Mouse (Mus musculus): Measurements from ENCODE around the gene Slc22a22.

Gene Slc22a22

DNA sequence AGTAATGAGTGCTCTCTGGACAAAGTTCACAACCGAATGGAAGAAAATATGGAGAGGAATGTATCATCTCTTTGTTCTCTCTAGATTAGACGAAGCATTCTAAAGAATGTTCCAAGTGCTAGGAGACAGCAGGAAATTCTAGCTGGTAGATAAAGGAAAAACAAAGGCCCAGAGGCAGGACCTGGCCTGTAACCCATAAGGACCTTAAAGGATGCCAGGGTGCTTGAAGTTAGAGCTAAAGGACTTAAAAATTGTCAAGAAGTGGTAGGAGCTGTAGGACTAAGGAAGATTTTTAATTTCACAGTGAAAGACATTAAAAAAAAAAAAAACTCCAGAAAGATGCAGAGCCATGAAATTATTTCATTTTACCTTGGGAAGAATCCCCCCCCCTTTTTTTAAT is at the start of gene Slc22a22:
Gene Slc22a22 (minus strand): TSS at position 101 of the 400 bp plus-strand sequence.
- no peak for DNase-seq

DNA sequence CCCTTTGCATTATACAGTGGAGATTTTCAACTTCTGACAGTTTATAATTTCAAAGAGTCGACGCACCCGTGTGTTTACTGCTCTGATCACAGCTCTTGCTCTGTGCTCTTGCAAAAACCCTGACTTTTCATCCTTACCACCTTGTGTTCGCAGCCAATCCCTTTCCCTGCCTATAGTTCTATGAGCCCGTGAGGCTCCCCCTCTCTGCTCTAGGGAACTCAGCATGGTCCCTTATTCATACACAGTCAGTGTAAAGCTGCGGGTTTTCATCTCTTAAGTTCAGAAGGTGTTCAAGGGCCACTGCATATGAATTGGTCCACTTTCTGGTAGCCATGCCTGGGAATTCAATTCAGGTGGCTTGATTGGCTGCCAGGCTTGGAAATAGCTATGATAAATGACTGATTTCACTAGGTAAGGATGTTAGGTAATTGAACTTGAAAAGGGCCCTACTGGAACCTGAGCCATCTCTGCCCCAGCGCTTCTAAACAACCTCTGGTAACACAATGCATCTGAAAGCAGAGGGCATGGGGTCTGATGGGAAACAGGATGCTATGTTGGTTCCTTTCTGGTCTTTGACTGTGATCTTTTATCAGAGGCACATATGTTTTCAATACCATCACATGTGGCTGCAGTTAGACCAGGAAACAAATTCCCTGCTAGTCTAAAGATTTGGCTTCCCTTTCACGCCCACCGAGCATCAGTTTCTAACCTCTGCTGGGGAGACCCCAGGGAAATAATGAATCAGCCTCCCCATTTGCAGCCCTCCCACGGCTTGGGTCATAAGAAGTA is 46.3 kb upstream of the Slc22a22 start:
- DNase-seq: no peak

- peak; percentile 35 to 55 for DNase-seq
Measured at GRCm38 (mm10) chr15:57522160-57522559, 44.7 kb upstream of the Slc22a22 start.

DNA sequence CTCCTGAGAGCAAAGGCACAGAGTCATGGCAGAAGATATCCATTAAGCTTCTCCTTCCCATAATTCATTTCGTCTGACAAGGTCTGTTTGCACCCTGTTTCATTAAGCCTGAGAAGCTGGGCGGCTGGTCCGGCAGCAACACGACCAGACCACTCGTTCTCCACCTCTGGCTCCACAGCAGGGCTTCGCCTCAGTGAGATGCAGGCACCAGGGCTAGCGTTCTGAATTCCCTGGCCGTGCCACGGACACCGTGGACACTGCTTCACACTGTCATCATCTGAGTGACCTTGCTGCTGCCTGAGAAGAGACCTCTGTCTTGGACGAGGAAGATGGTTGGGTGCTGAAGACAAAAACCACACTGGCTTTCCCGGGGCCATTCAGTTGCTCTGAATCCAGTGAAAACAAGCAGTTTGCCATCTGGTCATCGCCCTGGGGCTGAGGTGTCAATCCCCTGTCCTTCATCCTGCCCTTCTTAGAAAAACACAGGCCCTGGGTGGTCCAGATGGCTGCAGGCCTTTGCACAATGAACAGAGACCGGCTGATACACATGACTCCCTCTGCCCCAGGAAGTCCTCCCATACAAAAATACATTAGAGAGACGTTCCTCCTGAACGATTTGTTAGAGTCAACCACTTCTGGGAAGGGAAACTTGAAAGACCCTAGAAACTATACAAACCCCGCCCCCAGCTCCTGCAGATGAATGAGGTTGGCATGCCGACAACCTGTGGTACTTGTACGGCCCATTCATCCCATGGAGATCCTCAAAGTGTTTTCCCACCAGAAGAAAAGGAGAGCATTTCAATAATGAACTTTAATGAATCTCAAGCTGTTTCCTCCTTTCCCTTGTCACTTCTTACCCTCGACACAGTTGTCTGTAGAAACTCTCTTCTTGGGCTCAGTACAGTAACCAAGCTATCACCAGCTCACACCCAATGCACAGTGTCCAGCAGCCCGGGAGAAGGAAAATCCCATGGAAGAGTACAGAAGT is 32.1 kb upstream of the Slc22a22 start:
- no peak for DNase-seq

DNA sequence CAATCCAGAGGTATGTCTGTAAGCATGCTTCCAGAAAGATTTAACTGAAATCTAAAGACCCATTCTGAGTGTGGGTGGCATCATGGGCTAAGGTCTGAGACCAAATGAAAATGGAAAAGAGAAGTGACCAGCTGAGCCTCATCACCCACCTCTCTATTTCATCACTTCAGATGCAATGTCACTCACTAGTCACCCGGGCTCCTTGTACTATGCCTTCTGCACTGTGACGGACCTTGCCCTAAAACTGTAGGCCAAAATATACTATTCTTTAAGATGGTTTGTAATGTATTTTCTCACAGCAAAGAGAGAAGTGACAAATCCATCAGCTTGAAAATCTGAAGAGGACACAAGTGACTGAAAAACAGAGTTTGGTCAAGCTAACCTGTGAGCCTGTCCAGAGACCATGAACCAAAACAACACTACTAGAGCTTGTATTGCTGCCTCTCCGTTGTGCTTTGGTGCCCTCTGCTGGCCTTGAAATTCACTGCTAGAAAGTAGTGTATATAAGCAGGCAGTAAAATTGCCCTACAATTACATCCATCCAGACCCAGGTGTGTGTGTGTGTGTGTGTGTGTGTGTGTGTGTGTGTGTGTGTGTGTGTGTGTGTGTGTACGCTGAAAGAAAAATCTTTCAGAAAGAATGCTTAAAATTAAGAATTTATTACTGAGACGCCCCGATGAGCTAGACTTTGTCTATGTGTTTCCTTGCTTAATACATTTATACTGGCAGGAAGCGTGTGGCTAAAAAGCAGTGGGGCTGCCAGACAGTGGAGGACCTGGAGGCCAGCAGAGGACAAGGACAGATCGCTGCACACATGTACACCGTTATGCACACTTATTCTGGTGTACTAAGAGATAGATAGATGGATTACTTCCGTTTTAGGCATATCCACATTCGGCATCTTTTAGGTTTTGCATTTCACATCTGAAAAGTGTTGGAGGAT is 31.1 kb upstream of the Slc22a22 start:
- peak; percentile 76 to 94 for DNase-seq

DNA sequence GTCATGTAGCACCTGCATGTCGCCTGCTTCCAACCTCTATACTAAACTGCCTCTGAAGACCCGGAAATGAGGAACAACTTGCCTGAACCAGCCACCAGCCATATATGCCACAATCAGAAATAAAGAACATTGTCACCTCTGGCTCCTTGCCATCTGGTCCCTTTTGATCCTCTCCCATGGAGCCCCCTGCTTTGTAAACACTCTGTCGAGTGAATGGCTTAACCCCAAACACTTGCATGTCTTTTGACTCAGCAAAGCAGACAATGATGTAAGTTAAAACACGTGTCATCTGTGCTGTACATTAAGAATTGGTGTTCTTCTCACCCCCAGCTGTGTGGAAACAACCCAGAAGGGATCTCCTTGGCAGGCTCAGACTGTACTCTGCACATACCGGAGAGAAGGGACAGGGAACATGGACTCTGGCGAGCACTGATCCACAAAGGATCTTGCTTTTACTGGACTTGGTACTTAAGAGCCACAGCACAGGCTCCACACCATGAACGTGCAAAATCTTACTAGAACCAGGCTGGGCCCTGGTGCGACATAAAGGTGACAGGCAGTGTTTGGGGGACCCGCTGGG is 26.8 kb upstream of the Slc22a22 start:
- DNase-seq: peak; percentile 68 to 72

DNA sequence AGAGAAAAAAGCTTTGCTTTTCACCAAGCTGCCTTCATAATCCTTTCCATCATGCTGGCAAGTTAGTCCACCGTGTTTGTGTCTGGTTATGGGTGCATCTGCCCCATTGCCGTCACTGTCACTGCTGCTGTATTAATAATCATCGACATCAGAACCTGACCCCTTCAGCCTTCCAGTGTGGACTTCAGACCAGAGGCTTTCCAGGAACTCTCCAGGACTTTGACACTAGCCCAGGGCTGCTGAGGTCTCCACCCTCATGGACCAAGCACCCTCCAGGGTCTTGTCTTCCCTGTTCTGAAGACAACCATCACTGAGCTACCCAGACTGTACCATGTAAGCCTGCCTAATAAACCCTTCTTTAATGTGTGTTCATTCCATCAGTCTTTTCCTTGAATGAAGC is 26.2 kb upstream of the Slc22a22 start:
- peak; percentile 31 to 51 for DNase-seq

GRCm38 (mm10) chr15:57501559-57501958 is 24.1 kb upstream of the Slc22a22 start:
- no peak for DNase-seq

- peak; percentile 36 to 64 for DNase-seq
Measured at GRCm38 (mm10) chr15:57496106-57496505, 18.7 kb upstream of the Slc22a22 start.

- DNase-seq: no peak
Measured at GRCm38 (mm10) chr15:57482509-57482908, 5.1 kb upstream of the Slc22a22 start.

DNA sequence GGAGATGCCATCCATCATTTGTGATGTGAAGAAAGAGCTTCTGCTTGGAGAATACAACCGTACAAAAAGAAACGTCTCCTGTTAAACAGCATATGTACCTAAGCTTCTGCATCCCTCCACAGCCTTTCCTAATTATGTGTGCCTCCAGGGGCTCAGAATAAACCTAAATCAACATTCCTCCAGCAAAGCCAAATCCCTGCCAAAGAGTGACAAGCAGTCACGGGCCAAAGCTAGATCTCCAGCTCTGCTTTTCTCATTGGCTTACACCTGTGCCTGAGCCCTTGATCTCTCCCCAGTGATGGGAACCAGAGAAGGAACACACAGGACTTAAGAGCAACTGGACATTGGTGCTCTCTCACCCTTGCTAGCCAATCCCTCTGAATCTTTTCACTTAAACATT is 5.8 kb downstream of the Slc22a22 start:
- DNase-seq: no peak

GRCm38 (mm10) chr15:57465996-57466395 is 11.4 kb downstream of the Slc22a22 start:
- DNase-seq: peak; percentile 3 to 74

- peak; percentile 11 to 58 for DNase-seq
Measured at GRCm38 (mm10) chr15:57465061-57465460, 12.4 kb downstream of the Slc22a22 start.

GRCm38 (mm10) chr15:57464066-57464465 is 13.4 kb downstream of the Slc22a22 start:
- DNase-seq: no peak

- no peak for DNase-seq
Measured at GRCm38 (mm10) chr15:57461284-57461683, 16.1 kb downstream of the Slc22a22 start.

DNA sequence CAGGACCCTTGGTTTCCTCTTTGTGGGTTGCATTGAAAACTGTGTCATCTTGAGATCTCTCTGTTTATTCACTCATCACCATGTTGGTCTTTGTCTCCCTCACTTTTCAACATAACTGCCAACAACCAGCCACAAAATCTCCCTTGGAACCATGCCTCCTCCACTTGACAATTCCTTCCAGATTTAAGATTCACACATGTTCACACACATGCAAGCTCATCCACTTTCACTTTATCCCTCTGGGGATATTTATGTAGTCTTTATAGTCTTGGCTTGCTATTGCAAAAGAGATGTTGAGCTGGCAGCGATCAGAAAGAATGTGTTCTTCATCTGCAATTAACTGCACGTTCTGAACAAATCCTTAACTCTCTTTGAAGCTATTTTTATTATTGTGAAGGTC is 20.1 kb downstream of the Slc22a22 start:
- no peak for DNase-seq

- no peak for DNase-seq
Measured at GRCm38 (mm10) chr15:57434710-57435404, 42.6 kb downstream of the Slc22a22 start.

DNA sequence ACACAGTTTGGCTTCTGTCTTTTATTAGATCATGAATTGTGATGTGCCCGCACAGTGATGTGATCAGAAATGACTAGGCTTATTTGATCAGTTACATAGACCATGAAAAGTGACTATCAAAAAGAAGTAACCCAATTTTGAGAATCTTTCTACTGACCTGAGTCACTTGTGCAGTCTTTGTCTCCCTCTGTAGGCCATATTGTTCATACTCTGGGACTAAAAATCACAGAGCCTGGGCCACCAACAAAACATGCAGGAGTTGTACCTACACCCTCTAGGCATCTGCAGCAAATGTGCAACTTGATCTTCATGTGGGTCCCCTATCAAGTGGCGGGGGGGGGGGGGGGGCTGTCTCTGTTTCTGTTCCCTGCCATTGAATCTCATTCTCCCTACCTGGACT is 68.9 kb downstream of the Slc22a22 start:
- DNase-seq: peak; percentile 20 to 33

- DNase-seq: no peak
Measured at GRCm38 (mm10) chr15:57398439-57399148, 78.8 kb downstream of the Slc22a22 start.

- DNase-seq: no peak
Measured at GRCm38 (mm10) chr15:57394053-57394452, 83.4 kb downstream of the Slc22a22 start.

GRCm38 (mm10) chr15:57380381-57380780 is 97.0 kb downstream of the Slc22a22 start:
- no peak for DNase-seq

Measured in kidney, postnatal 36 days (tissue).